Mouse (Mus musculus): ENCODE measurements at regions not wholly inside any gene's neighbourhood (a gene's known extent, or its start where the extent isn't known, plus 50 kb on each side); places are given as distances from the start of the nearest gene placed in this dataset.

- DNase-seq (ENCODE audit: low spot score in 2 of 2): no peak
Observed at GRCm38 (mm10) chr3:128122111-128122510, 226.0 kb upstream of the Fam241a start.

- no peak for DNase-seq (ENCODE audit: low spot score in 2 of 2)
Observed at GRCm38 (mm10) chr3:128120647-128121440, 224.7 kb upstream of the Fam241a start.

- no peak for DNase-seq (ENCODE audit: low spot score in 2 of 2)
Observed at GRCm38 (mm10) chr3:128113209-128113608, 217.1 kb upstream of the Fam241a start.

DNA sequence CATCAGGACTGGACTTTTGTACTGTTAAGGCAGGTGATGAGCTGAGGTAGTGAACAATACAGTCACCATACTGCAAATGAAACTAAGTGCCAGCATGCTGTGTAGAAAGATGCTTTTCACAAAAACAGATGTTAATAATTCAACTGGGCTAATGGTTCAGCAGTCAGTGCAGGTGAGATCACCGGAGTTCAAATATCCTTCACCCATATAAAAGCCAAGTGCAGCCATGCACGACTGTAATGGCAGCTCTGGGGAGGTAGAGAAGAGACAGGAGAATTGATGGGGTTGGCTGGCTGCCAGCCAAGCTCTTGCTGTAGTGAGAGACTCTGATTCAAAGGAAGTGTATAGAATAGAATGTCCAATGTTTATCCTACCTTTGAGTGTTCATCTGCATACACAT is 214.3 kb upstream of the Fam241a start:
- DNase-seq (ENCODE audit: low spot score in 2 of 2): no peak

DNA sequence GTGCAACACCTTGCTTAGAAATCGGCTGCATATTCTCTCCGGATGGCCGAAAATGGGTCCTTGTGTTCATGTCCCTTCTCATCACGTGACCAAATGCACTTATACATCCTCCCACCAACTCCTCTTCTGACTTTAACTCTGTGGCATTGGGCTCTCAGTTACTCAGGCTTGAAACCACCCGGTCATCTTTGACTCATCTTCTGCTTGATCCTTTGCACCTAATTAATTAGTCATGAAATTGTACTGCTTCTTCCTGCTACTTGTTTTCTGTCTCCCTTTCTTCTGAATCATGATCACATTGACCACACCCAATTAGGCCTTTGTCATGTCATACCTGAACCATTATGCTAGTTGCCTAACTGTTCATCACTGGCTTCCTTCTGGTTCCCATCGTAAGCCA is 208.4 kb upstream of the Fam241a start:
- DNase-seq (ENCODE audit: low spot score in 2 of 2): no peak

DNA sequence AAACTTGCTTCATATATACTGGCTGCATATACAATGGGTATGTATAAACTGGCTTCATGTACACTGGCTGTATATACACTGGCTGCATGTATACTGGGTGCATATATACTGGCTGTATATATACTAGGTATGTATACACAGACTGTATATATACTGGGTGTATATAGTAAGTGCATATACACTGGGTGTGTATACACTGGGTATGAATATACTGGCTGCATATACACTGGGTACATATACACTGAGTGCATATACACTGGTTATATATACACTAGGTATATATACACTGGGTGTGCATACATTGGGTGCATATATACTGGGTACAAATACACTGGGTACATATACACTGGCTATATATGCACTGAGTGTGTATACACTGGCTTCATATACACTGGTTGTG is 196.9 kb upstream of the Fam241a start:
- DNase-seq (ENCODE audit: low spot score in 2 of 2): no peak

- DNase-seq (ENCODE audit: low spot score in 2 of 2): no peak
Observed at GRCm38 (mm10) chr3:128088207-128088606, 192.1 kb upstream of the Fam241a start.

DNA sequence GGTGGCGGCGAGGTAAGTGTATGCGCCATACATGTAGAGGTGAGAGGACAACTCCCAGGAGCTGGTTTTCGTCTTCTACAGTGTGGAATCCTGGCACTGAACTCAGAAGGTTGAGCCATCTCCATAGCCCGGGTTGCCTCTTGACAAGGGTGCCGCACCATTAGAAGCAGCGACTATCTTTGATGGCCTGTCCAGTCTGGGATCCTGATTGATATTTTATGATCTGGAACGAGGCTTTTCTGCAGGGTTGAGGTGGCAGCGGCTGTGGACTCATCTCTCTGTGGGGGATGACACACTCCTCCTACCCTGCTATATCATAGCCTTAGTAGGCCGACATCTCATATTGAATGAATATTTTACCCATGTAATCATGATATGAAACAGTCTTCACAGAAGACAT is 191.0 kb upstream of the Fam241a start:
- DNase-seq (ENCODE audit: low spot score in 2 of 2): no peak

DNA sequence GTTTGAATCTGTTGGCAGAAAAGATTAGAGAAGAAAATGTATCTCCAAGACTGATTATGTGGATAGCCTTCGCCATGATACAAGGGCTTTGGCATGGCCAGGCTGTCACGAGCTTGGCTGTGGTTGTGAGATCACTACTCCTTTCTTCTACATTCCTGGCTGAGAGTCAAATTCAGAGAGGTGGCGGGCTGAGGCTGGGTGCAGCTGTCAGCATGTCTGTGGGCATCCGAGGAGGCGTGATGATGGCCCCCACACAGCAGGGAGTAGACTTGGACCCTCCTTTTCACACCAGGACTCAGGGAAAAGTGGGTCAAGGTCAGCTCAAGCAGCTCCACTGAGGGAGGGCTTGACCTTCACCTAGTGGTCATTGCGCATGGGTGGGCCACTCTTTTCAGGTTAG is 186.3 kb upstream of the Fam241a start:
- DNase-seq (ENCODE audit: low spot score in 2 of 2): no peak

DNA sequence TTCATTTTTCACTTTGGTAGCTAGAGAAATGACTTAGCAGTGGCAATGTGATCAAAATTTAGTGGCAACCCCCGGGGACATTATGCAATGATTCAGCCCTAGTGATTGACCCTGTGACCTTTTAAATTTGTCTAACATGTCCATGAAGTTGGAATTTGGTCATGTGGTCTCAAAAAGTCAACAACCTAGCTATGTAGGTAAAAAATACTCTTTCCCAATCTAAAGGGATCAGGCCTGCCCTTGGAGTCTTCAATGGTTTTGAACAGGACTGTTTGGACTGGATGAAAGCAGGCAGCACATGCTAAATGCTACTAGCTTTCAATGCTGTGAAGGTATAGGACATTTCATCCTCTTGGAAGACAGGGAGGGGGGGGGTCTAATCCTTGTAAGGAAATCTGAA is 185.3 kb upstream of the Fam241a start:
- no peak for DNase-seq (ENCODE audit: low spot score in 2 of 2)

DNA sequence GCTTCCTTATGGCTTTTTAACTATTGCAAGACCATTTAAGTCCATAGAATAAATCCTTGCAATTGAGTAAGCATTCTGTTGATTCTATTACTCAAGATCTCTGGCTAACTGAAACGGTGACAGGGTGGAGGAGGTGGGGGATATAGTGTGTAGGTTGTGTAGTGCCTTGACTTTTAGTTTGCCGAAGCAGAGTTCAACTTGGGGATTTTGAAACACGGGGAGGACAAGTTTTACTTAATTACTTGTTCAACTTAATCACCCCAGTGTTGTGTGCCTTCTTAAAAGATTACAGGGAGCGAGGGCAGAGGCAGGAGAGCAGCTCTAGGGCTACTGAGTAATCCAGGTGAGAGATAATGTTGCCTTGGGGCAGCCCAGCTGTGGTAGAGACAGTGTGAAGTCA is 171.7 kb upstream of the Fam241a start:
- DNase-seq (ENCODE audit: low spot score in 2 of 2): no peak

DNA sequence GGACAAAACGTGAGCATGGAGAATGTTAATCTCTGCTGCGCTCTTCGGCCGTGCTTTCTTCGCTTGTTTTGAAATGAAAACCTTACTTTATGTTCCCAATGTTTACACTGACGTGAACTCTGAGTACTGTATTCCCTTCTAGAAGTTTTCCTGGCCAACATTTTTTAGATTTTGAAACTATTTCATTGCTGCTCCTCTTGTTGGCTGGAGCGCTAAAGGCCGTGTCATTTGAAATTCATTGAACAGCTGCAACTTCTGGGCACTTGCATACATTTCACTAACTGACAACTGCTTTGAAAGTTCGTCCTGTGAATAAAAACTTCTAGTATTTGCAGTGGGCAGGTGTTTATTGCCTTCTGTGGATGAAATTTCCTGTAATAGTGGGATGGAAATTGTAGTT is 157.9 kb upstream of the Fam241a start:
- DNase-seq (ENCODE audit: low spot score in 2 of 2): no peak

DNA sequence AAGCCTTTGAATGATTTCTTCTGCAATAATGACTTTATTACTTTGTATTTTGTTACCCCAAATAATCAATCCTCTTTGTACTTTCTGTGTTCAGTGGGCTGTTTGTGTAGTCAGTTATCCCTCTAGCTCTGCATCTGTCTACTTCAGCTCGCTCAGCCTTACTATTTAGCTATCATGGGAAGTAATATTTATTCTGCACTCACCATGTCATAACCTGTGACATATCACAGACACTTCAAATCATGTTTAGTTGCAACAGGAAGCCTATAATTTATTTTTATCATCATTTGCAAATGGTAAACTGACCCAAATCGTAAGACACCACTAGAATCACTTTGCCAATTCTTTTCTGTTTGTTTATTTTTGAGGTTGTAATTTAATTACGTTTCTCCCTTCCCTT is 147.6 kb upstream of the Fam241a start:
- DNase-seq (ENCODE audit: low spot score in 2 of 2): no peak

- no peak for DNase-seq (ENCODE audit: low spot score in 2 of 2)
Observed at GRCm38 (mm10) chr3:128040407-128041115, 144.4 kb upstream of the Fam241a start.

DNA sequence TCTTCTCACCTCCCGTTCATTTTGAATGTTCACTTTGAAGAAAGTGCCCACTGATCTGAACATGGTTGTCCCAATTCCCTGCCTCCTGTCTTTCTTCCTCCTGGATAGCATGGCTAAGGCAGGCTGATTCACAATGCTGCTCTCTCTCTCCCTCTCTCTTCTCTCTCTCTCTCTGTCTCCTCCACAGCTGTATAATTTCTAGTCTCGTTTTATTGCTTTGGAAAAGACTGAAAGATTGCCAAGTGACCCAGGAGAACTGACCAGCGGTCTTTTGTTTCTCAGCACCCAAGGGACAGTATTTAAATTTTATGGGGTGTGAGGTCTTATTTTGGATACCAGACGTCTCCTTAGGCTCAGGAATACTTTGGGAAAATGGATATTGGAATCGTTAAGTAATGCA is 143.1 kb upstream of the Fam241a start:
- DNase-seq (ENCODE audit: low spot score in 2 of 2): no peak

- DNase-seq (ENCODE audit: low spot score in 2 of 2): no peak
Observed at GRCm38 (mm10) chr3:128036538-128036937, 140.4 kb upstream of the Fam241a start.

GRCm38 (mm10) chr3:128030352-128030751 is 134.2 kb upstream of the Fam241a start:
- no peak for DNase-seq (ENCODE audit: low spot score in 2 of 2)

GRCm38 (mm10) chr3:128029565-128029915 is 133.4 kb upstream of the Fam241a start:
- DNase-seq (ENCODE audit: low spot score in 2 of 2): no peak

DNA sequence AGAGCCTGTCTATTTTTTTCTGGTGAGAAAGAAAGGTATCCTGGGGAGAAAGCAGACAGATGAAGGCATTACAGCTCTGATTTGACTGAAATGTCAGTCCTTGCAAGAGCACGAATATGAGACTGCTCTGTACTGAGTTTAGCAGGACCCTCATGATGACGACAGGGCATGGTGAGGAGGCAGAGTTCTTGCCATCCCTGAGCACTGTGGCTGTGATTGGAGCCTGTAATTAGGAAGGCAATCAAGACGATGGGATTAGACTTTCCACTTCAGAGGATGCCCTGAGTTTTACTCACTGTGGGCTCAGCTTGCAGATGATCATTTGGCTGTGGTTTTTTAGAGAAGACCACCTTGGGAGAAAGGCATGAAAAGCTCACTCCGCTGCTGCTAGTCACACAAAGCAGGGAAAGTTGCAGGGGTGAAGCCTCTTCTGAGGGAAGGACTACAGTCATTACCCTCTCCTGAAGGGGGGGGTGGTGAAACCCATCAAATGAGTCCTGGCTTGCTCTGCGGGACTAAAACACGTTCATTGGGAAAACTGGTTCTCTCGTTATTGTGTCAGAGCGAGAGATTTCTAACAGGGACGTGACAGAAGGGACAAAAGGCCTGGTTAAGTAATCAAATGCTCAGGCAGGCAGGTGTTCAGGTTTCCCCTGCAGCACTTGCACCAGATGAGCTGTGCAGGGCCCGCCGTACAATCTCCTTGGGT is 132.9 kb upstream of the Fam241a start:
- DNase-seq (ENCODE audit: low spot score in 2 of 2): no peak

- no peak for DNase-seq (ENCODE audit: low spot score in 2 of 2)
Observed at GRCm38 (mm10) chr3:128024856-128025255, 128.7 kb upstream of the Fam241a start.

DNA sequence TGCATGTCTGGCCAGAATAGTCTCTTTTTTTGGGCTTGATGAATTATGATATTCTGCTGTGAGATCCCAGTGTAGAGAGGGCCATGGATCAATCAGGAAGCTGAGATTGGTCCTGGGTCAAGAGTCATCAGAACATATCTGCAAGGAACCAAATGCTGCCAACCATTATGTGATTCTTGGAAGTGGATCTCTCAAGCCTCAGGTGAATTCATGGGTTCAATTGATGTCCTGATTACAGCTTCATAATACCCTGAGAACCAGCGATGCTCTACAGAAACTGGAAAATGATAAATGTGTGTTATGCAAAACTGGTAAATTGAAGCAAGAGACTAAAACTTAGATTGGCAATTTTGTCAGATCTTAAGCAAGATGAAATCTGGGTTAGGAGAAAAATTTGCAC is 118.8 kb upstream of the Fam241a start:
- DNase-seq (ENCODE audit: low spot score in 2 of 2): no peak

GRCm38 (mm10) chr3:128002905-128003641 is 106.9 kb upstream of the Fam241a start:
- DNase-seq (ENCODE audit: low spot score in 2 of 2): no peak

Data from spleen, postnatal 14 days (tissue).